Mouse (Mus musculus): ENCODE results near the gene Rbfox3. TPM values are rescaled to one million over a fixed set of nuclear protein-coding genes. Genes with fewer than 3 reads are reported as not detected.

Gene Rbfox3
- polyA plus RNA-seq, 1 experiment from 2014 or later = 0.35 TPM

- H3K4me1 ChIP-seq (replicated peaks; ENCODE audit: control insufficient read depth, insufficient read depth, low read length) = no peaks in the 10 kb centered on the region
- no peaks in the 10 kb centered on the region for H3K27me3 ChIP-seq (ENCODE audit: control insufficient read depth, insufficient read depth, low read depth, low read length)
- no peaks in the 10 kb centered on the region for H3K9me3 ChIP-seq (ENCODE audit: control insufficient read depth, low read length)
- ATAC-seq (ENCODE audit: low read depth) = no peak
- no peak overlapping the region for H3K4me3 ChIP-seq (ENCODE audit: low read length)
- no peak overlapping the region for H3K27ac ChIP-seq (ENCODE audit: low read length)
- no peak overlapping the region for H3K9ac ChIP-seq (ENCODE audit: low read length)
- 4% methylated on average over 9 of the region's 9 CpGs for WGBS
- no peak overlapping the region for H3K4me2 ChIP-seq (ENCODE audit: low read depth, low read length)
- no peaks in the 10 kb centered on the region for H3K36me3 ChIP-seq (ENCODE audit: control insufficient read depth, insufficient read depth, low read length)
Observed at GRCm38 (mm10) chr11:118600168-118600567, 311.2 kb downstream of the Rbfox3 start.

DNA sequence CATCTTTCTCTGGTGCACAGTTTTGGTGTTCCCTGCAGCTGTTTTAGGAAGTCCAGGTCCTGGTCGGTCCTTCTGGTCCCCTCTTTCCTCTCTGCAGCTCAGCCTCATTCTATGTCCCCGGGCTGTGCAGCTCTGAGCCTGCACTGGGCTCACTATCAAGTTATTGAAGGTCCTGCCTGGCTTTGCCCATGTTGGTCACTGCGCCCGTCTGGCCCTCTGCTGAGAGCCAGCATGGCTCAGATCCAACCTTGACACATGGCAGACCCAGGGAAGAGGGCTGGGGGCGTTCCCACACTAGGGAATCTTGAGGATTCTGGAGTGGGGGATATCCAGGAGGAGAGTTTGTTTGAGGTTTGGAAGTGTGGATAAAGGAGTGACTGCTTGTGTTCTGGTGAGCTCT lies 312.7 kb downstream of the Rbfox3 start:
- no peak for ATAC-seq (ENCODE audit: low read depth)
- WGBS = 47% methylated on average over 5 of the region's 5 CpGs
- Histone ChIP-seq H3K36me3 (ENCODE audit: control insufficient read depth, insufficient read depth, low read length) (no peaks in the 10 kb centered on the region), H3K4me2 (ENCODE audit: low read depth, low read length) (no peak overlapping the region), H3K4me1 (replicated peaks; ENCODE audit: control insufficient read depth, insufficient read depth, low read length) (no peaks in the 10 kb centered on the region), H3K27ac (ENCODE audit: low read length) (no peak overlapping the region), H3K9me3 (ENCODE audit: control insufficient read depth, low read length) (no peaks in the 10 kb centered on the region), H3K27me3 (ENCODE audit: control insufficient read depth, insufficient read depth, low read depth, low read length) (no peaks in the 10 kb centered on the region), H3K4me3 (ENCODE audit: low read length) (no peak overlapping the region), H3K9ac (ENCODE audit: low read length) (no peak overlapping the region)

GRCm38 (mm10) chr11:118584826-118585225 lies 326.6 kb downstream of the Rbfox3 start:
- no peak overlapping the region for H3K9ac ChIP-seq (ENCODE audit: low read length)
- no peaks in the 10 kb centered on the region for H3K27me3 ChIP-seq (ENCODE audit: control insufficient read depth, insufficient read depth, low read depth, low read length)
- no peak overlapping the region for H3K27ac ChIP-seq (ENCODE audit: low read length)
- H3K9me3 ChIP-seq (ENCODE audit: control insufficient read depth, low read length) = no peaks in the 10 kb centered on the region
- ATAC-seq (ENCODE audit: low read depth) = peak; percentile 57; the same call in 1 of the 2 replicates
- H3K36me3 ChIP-seq (ENCODE audit: control insufficient read depth, insufficient read depth, low read length) = no peaks in the 10 kb centered on the region
- H3K4me1 ChIP-seq (replicated peaks; ENCODE audit: control insufficient read depth, insufficient read depth, low read length) = no peaks in the 10 kb centered on the region
- H3K4me2 ChIP-seq (ENCODE audit: low read depth, low read length) = no peak overlapping the region
- WGBS = 3% methylated on average over 15 of the region's 15 CpGs
- no peak overlapping the region for H3K4me3 ChIP-seq (ENCODE audit: low read length)

- no peaks in the 10 kb centered on the region for H3K9me3 ChIP-seq (ENCODE audit: control insufficient read depth, low read length)
- no peak for ATAC-seq (ENCODE audit: low read depth)
- no peak overlapping the region for H3K4me2 ChIP-seq (ENCODE audit: low read depth, low read length)
- no peaks in the 10 kb centered on the region for H3K27me3 ChIP-seq (ENCODE audit: control insufficient read depth, insufficient read depth, low read depth, low read length)
- no peak overlapping the region for H3K27ac ChIP-seq (ENCODE audit: low read length)
- H3K36me3 ChIP-seq (ENCODE audit: control insufficient read depth, insufficient read depth, low read length) = no peaks in the 10 kb centered on the region
- H3K9ac ChIP-seq (ENCODE audit: low read length) = no peak overlapping the region
- no peak overlapping the region for H3K4me3 ChIP-seq (ENCODE audit: low read length)
- 88% methylated on average over 1 of the region's 1 CpGs for WGBS
- H3K4me1 ChIP-seq (replicated peaks; ENCODE audit: control insufficient read depth, insufficient read depth, low read length) = no peaks in the 10 kb centered on the region
Observed at GRCm38 (mm10) chr11:118583989-118584388, 327.4 kb downstream of the Rbfox3 start.

DNA sequence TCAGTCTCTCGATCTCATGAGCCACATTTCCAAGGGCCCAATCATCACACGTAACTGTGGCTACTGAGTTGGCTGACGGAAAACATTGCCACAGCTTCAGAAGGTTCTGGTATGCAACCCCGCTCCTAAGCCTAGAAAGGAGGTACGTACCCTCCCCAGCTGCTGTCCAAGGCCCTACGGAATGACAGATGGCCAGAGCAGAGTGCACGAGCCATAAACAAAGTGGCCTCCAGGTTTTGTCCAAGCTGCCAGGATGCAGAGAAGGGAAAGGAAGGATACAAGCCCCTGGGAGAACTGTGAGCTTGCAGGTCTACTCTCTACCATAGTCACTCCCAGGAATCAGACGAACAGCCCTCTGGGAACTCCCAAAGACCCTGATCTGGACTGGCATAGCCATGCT lies 327.8 kb downstream of the Rbfox3 start:
- no peaks in the 10 kb centered on the region for H3K36me3 ChIP-seq (ENCODE audit: control insufficient read depth, insufficient read depth, low read length)
- no peak overlapping the region for H3K4me3 ChIP-seq (ENCODE audit: low read length)
- no peaks in the 10 kb centered on the region for H3K4me1 ChIP-seq (replicated peaks; ENCODE audit: control insufficient read depth, insufficient read depth, low read length)
- no peaks in the 10 kb centered on the region for H3K27me3 ChIP-seq (ENCODE audit: control insufficient read depth, insufficient read depth, low read depth, low read length)
- H3K9me3 ChIP-seq (ENCODE audit: control insufficient read depth, low read length) = no peaks in the 10 kb centered on the region
- 82% methylated on average over 8 of the region's 8 CpGs for WGBS
- no peak overlapping the region for H3K27ac ChIP-seq (ENCODE audit: low read length)
- no peak overlapping the region for H3K4me2 ChIP-seq (ENCODE audit: low read depth, low read length)
- ATAC-seq (ENCODE audit: low read depth) = no peak
- no peak overlapping the region for H3K9ac ChIP-seq (ENCODE audit: low read length)

- H3K36me3 ChIP-seq (ENCODE audit: control insufficient read depth, insufficient read depth, low read length) = no peaks in the 10 kb centered on the region
Observed at GRCm38 (mm10) chr11:118581019-118581418, 330.4 kb downstream of the Rbfox3 start.

DNA sequence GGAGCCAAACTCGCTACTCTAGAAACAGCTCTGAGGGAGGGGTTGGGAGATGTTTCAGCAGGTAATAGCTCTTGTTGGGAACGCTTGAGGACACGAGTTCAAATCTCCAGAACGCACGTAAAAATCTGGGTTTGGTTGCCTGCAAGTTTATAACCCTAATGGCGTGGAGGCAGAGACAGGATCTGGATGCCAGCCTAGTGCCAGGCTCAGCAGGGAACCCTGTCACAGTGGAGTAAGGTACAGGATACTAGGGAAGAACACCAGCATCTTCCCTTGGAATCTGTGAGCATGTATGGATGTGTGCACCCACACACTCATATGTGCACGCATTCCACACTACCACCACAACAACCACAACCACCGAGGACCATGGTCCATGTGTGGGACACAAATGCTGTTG lies 331.8 kb downstream of the Rbfox3 start:
- no peak overlapping the region for H3K27ac ChIP-seq (ENCODE audit: low read length)
- no peak for ATAC-seq (ENCODE audit: low read depth)

More at GRCm38 (mm10) chr11:118581019-118581418, 330.4 kb downstream of the Rbfox3 start:
- no peak overlapping the region for H3K9ac ChIP-seq (ENCODE audit: low read length)
- H3K27me3 ChIP-seq (ENCODE audit: control insufficient read depth, insufficient read depth, low read depth, low read length) = no peaks in the 10 kb centered on the region
- H3K4me2 ChIP-seq (ENCODE audit: low read depth, low read length) = no peak overlapping the region
- WGBS = 31% methylated on average over 4 of the region's 4 CpGs
- no peak overlapping the region for H3K4me3 ChIP-seq (ENCODE audit: low read length)
- ATAC-seq (ENCODE audit: low read depth) = no peak
- no peaks in the 10 kb centered on the region for H3K9me3 ChIP-seq (ENCODE audit: control insufficient read depth, low read length)
- no peaks in the 10 kb centered on the region for H3K4me1 ChIP-seq (replicated peaks; ENCODE audit: control insufficient read depth, insufficient read depth, low read length)
- no peak overlapping the region for H3K27ac ChIP-seq (ENCODE audit: low read length)

GRCm38 (mm10) chr11:118577271-118577670 lies 334.1 kb downstream of the Rbfox3 start:
- Histone ChIP-seq H3K4me3 (ENCODE audit: low read length) (no peak overlapping the region), H3K9me3 (ENCODE audit: control insufficient read depth, low read length) (no peaks in the 10 kb centered on the region), H3K4me1 (replicated peaks; ENCODE audit: control insufficient read depth, insufficient read depth, low read length) (no peaks in the 10 kb centered on the region), H3K36me3 (ENCODE audit: control insufficient read depth, insufficient read depth, low read length) (no peaks in the 10 kb centered on the region), H3K27me3 (ENCODE audit: control insufficient read depth, insufficient read depth, low read depth, low read length) (no peaks in the 10 kb centered on the region; the same call in 1 of the 2 replicates), H3K9ac (ENCODE audit: low read length) (no peak overlapping the region), H3K4me2 (ENCODE audit: low read depth, low read length) (no peak overlapping the region), H3K27ac (ENCODE audit: low read length) (no peak overlapping the region)
- ATAC-seq (ENCODE audit: low read depth) = no peak
- 64% methylated on average over 15 of the region's 15 CpGs for WGBS

More for the DNA sequence above, 331.8 kb downstream of the Rbfox3 start:
- Histone ChIP-seq H3K9me3 (ENCODE audit: control insufficient read depth, low read length) (no peaks in the 10 kb centered on the region), H3K36me3 (ENCODE audit: control insufficient read depth, insufficient read depth, low read length) (no peaks in the 10 kb centered on the region), H3K4me2 (ENCODE audit: low read depth, low read length) (no peak overlapping the region), H3K9ac (ENCODE audit: low read length) (no peak overlapping the region), H3K4me3 (ENCODE audit: low read length) (no peak overlapping the region), H3K27me3 (ENCODE audit: control insufficient read depth, insufficient read depth, low read depth, low read length) (no peaks in the 10 kb centered on the region; the same call in 1 of the 2 replicates), H3K4me1 (replicated peaks; ENCODE audit: control insufficient read depth, insufficient read depth, low read length) (no peaks in the 10 kb centered on the region)
- WGBS = 82% methylated on average over 8 of the region's 8 CpGs

DNA sequence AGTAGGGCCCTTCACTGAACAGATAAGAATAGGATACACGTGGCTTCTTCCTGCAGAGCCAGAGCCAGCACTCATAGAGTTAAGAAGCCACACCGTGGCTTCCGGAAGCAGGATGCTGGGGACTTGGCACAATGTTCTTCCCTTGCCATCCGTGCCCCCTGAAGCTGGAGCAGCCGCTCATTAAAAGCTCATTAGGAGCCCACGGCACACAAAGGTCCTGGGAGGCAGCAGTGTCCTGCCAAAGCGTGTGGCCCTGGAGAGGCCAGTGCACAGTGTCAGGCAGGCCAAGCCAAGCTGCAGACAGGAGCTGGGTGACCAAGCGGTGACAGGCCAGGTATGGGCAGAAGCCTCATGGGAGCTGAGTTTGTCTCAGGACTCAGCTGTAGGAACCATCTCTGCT lies 334.8 kb downstream of the Rbfox3 start:
- Histone ChIP-seq H3K36me3 (ENCODE audit: control insufficient read depth, insufficient read depth, low read length) (no peaks in the 10 kb centered on the region), H3K9ac (ENCODE audit: low read length) (no peak overlapping the region), H3K9me3 (ENCODE audit: control insufficient read depth, low read length) (no peaks in the 10 kb centered on the region), H3K4me3 (ENCODE audit: low read length) (no peak overlapping the region), H3K4me2 (ENCODE audit: low read depth, low read length) (no peak overlapping the region), H3K4me1 (replicated peaks; ENCODE audit: control insufficient read depth, insufficient read depth, low read length) (no peaks in the 10 kb centered on the region), H3K27me3 (ENCODE audit: control insufficient read depth, insufficient read depth, low read depth, low read length) (peaks cover 4% of the 10 kb centered on the region), H3K27ac (ENCODE audit: low read length) (no peak overlapping the region)
- ATAC-seq (ENCODE audit: low read depth) = no peak
- WGBS = 49% methylated on average over 8 of the region's 8 CpGs

DNA sequence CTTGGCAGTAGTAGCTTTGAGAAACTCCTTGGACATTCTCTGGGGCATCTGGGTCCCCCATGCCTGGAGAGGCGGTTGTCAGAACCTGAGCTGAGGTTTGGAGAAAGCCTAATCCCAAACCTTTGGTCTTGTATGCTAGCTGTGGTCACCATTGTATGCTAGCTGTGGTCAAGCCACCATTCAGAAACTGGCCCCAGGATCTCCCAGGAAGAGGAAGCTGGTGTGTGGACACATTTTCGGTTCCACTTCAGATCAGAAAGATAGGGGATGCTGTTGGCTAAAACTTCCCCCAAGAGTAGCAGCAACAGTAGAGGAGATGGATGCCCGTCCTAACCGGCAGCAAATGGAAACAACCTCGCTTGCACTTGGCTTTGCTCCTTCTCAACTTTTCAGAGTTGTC lies 337.0 kb downstream of the Rbfox3 start:
- Histone ChIP-seq H3K4me2 (ENCODE audit: low read depth, low read length) (no peak overlapping the region), H3K27me3 (ENCODE audit: control insufficient read depth, insufficient read depth, low read depth, low read length) (peaks cover 26% of the 10 kb centered on the region), H3K9ac (ENCODE audit: low read length) (no peak overlapping the region), H3K27ac (ENCODE audit: low read length) (no peak overlapping the region), H3K4me1 (replicated peaks; ENCODE audit: control insufficient read depth, insufficient read depth, low read length) (no peaks in the 10 kb centered on the region), H3K9me3 (ENCODE audit: control insufficient read depth, low read length) (no peaks in the 10 kb centered on the region), H3K36me3 (ENCODE audit: control insufficient read depth, insufficient read depth, low read length) (no peaks in the 10 kb centered on the region), H3K4me3 (ENCODE audit: low read length) (no peak overlapping the region)
- WGBS = 76% methylated on average over 5 of the region's 5 CpGs
- ATAC-seq (ENCODE audit: low read depth) = no peak

Data from lung, embryonic 16.5 days (tissue).